Mouse (Mus musculus) hindbrain, embryonic 10.5 days (tissue): ENCODE results near the gene Prrx2. TPM values are rescaled to one million over a fixed set of nuclear protein-coding genes. Genes with fewer than 3 reads are reported as not detected.

ENCODE experiments used
- DNase-seq: peaks from one replicate; pipeline ENCODE4 v3.0.0-alpha.2; 2017; ENCODE audit warnings: low spot score
- H3K27ac ChIP-seq: fragments of 300-500 bp; sonication (generic); 2 replicates; pipeline ENCODE4 v1.5.1; 2016; ENCODE audit warnings: mild to moderate bottlenecking, moderate library complexity
- H3K27me3 ChIP-seq: fragments of 300-500 bp; sonication (generic); 2 replicates; pipeline ENCODE4 v1.6.1; 2016; ENCODE audit warnings: mild to moderate bottlenecking; ENCODE audit not compliant: poor library complexity, insufficient read depth, severe bottlenecking
- H3K36me3 ChIP-seq: fragments of 300-500 bp; sonication (generic); 2 replicates; pipeline ENCODE4 v1.6.1; 2016; ENCODE audit warnings: mild to moderate bottlenecking, moderate library complexity
- H3K4me1 ChIP-seq: fragments of 300-500 bp; sonication (generic); replicated peaks from 2 replicates; pipeline ENCODE4 v1.6.1; 2016; ENCODE audit warnings: mild to moderate bottlenecking
- H3K4me3 ChIP-seq: fragments of 300-500 bp; sonication (generic); 2 replicates; pipeline ENCODE4 v1.5.1; 2016; ENCODE audit warnings: mild to moderate bottlenecking, moderate library complexity
- H3K9me3 ChIP-seq: fragments of 300-500 bp; sonication (generic); 2 replicates; pipeline ENCODE4 v1.6.1; 2016; ENCODE audit warnings: mild to moderate bottlenecking, moderate library complexity
- WGBS: fragments of 180-500 bp; shearing (Covaris S2); methylation state at CpG from one replicate; pipeline ENCODE4 v1.1.7; 2016; 5-methylcytosine and 5-hydroxymethylcytosine counted together
- polyA plus RNA-seq: library from polyadenylated mRNA; unstranded; fragments of >200 nt; fragmentation: Nextera tagmentation; extraction: Ambion mirVana; gene quantifications from 2 replicates; pipeline ENCODE4 v1.2.1, GENCODE M21; 2016

Gene Prrx2
- polyA plus RNA-seq, 1 experiment from 2014 or later = 40.6 TPM

- Histone ChIP-seq H3K9me3 (no peaks in the 10 kb centered on the region), H3K27me3 (no peaks in the 10 kb centered on the region), H3K36me3 (peaks cover 26% of the 10 kb centered on the region), H3K27ac (0 out of 2 replicates have a peak overlapping the region, but pooled peaks have one; percentile 36), H3K4me1 (peaks cover 56% of the 10 kb centered on the region), H3K4me3 (no peak overlapping the region)
- peak; percentile 58 for DNase-seq
- 45% methylated on average over 5 of the region's 5 CpGs for WGBS
These were observed 5.5 kb upstream of the Prrx2 start for GRCm38 (mm10) chr2:30829315-30829714.

GRCm38 (mm10) chr2:30830283-30830795 lies 4.4 kb upstream of the Prrx2 start, which contains the start of gene Asb6:
Gene Asb6, minus strand, starts transcription at chr2:30830333.
- WGBS = 9% methylated on average over 4 of the region's 4 CpGs
- DNase-seq = peak; percentile 74

GRCm38 (mm10) chr2:30833644-30834043 lies 1.1 kb upstream of the Prrx2 start:
- 59% methylated on average over 5 of the region's 5 CpGs for WGBS
- H3K4me3 ChIP-seq = no peak overlapping the region
- H3K36me3 ChIP-seq = no peaks in the 10 kb centered on the region
- no peaks in the 10 kb centered on the region for H3K9me3 ChIP-seq
- no peak for DNase-seq
- H3K4me1 ChIP-seq = peaks cover 59% of the 10 kb centered on the region
- H3K27me3 ChIP-seq = no peaks in the 10 kb centered on the region
- peak overlapping the region; percentile 83 for H3K27ac ChIP-seq

More at GRCm38 (mm10) chr2:30830283-30830795, 4.4 kb upstream of the Prrx2 start, which contains the start of gene Asb6:
- H3K9me3 ChIP-seq = no peaks in the 10 kb centered on the region
- peak within 1 kb of the TSS; percentile 59; the same call in 1 of the 2 replicates for H3K27ac ChIP-seq
- no peaks in the 10 kb centered on the region for H3K27me3 ChIP-seq
- H3K4me1 ChIP-seq = peaks cover 65% of the 10 kb centered on the region
- H3K4me3 ChIP-seq = no peak within 1 kb of the TSS
- peaks cover 16% of the 10 kb centered on the region for H3K36me3 ChIP-seq

- no peak for DNase-seq
- WGBS = 15% methylated on average over 21 of the region's 21 CpGs
- Histone ChIP-seq H3K9me3 (no peaks in the 10 kb centered on the region), H3K27ac (peak overlapping the region; percentile 70), H3K4me1 (peaks cover 40% of the 10 kb centered on the region), H3K27me3 (no peaks in the 10 kb centered on the region), H3K36me3 (no peaks in the 10 kb centered on the region), H3K4me3 (peak overlapping the region; percentile 21; the same call in 1 of the 2 replicates)
These were observed 1.6 kb downstream of the Prrx2 start for GRCm38 (mm10) chr2:30836238-30836990.

GRCm38 (mm10) chr2:30842615-30843014 lies 7.8 kb downstream of the Prrx2 start:
- Histone ChIP-seq H3K9me3 (no peaks in the 10 kb centered on the region), H3K27me3 (peaks cover 46% of the 10 kb centered on the region), H3K36me3 (no peaks in the 10 kb centered on the region), H3K4me3 (no peak overlapping the region), H3K27ac (0 out of 2 replicates have a peak overlapping the region, but pooled peaks have one; percentile 35), H3K4me1 (peaks cover 32% of the 10 kb centered on the region)
- DNase-seq = no peak
- WGBS = 56% methylated on average over 10 of the region's 10 CpGs

GRCm38 (mm10) chr2:30845152-30846070 lies 10.6 kb downstream of the Prrx2 start:
- H3K4me1 ChIP-seq = peaks cover 44% of the 10 kb centered on the region
- WGBS = under 1% methylated on average over 80 of the region's 80 CpGs
- DNase-seq = peak; percentile 54

GRCm38 (mm10) chr2:30846236-30846635 lies 11.5 kb downstream of the Prrx2 start:
- Histone ChIP-seq H3K27ac (peak overlapping the region; percentile 87), H3K4me1 (peaks cover 52% of the 10 kb centered on the region), H3K36me3 (no peaks in the 10 kb centered on the region), H3K27me3 (peaks cover 46% of the 10 kb centered on the region), H3K9me3 (no peaks in the 10 kb centered on the region), H3K4me3 (peak overlapping the region; percentile 77)
- DNase-seq = no peak
- WGBS = 56% methylated on average over 8 of the region's 8 CpGs

More at GRCm38 (mm10) chr2:30845152-30846070, 10.6 kb downstream of the Prrx2 start:
- H3K27ac ChIP-seq = peak overlapping the region; percentile 87
- peaks cover 46% of the 10 kb centered on the region for H3K27me3 ChIP-seq
- H3K36me3 ChIP-seq = no peaks in the 10 kb centered on the region
- H3K9me3 ChIP-seq = no peaks in the 10 kb centered on the region
- H3K4me3 ChIP-seq = peak overlapping the region; percentile 77

- H3K9me3 ChIP-seq = no peaks in the 10 kb centered on the region
- WGBS = 22% methylated on average over 6 of the region's 6 CpGs
- peak overlapping the region; percentile 25; the same call in 1 of the 2 replicates for H3K27ac ChIP-seq
- peaks cover 57% of the 10 kb centered on the region for H3K4me1 ChIP-seq
- no peak for DNase-seq
- H3K27me3 ChIP-seq = peaks cover 44% of the 10 kb centered on the region
- no peaks in the 10 kb centered on the region for H3K36me3 ChIP-seq
- peak overlapping the region; percentile 77 for H3K4me3 ChIP-seq
These were observed 12.0 kb downstream of the Prrx2 start for GRCm38 (mm10) chr2:30846723-30847122.

GRCm38 (mm10) chr2:30848184-30848583 lies 13.4 kb downstream of the Prrx2 start:
- Histone ChIP-seq H3K4me1 (peaks cover 68% of the 10 kb centered on the region), H3K9me3 (no peaks in the 10 kb centered on the region), H3K4me3 (no peak overlapping the region), H3K36me3 (no peaks in the 10 kb centered on the region), H3K27me3 (peaks cover 37% of the 10 kb centered on the region), H3K27ac (no peak overlapping the region)
- WGBS = 58% methylated on average over 8 of the region's 8 CpGs
- DNase-seq = no peak

- Histone ChIP-seq H3K4me1 (peaks cover 78% of the 10 kb centered on the region), H3K36me3 (no peaks in the 10 kb centered on the region), H3K27ac (no peak overlapping the region), H3K9me3 (no peaks in the 10 kb centered on the region), H3K27me3 (peaks cover 16% of the 10 kb centered on the region), H3K4me3 (no peak overlapping the region)
- no peak for DNase-seq
- WGBS = 38% methylated on average over 6 of the region's 6 CpGs
These were observed 15.8 kb downstream of the Prrx2 start for GRCm38 (mm10) chr2:30850581-30850980.

- no peaks in the 10 kb centered on the region for H3K27me3 ChIP-seq
- no peak overlapping the region for H3K4me3 ChIP-seq
- H3K4me1 ChIP-seq = peaks cover 64% of the 10 kb centered on the region
- no peaks in the 10 kb centered on the region for H3K36me3 ChIP-seq
- no peaks in the 10 kb centered on the region for H3K9me3 ChIP-seq
- no peak for DNase-seq
- 44% methylated on average over 20 of the region's 20 CpGs for WGBS
- H3K27ac ChIP-seq = peak overlapping the region; percentile 54
These were observed 18.1 kb downstream of the Prrx2 start for GRCm38 (mm10) chr2:30852771-30853313.

GRCm38 (mm10) chr2:30857076-30857475 lies 22.3 kb downstream of the Prrx2 start:
- H3K27me3 ChIP-seq = no peaks in the 10 kb centered on the region; the same call in 1 of the 2 replicates
- no peak overlapping the region for H3K27ac ChIP-seq
- H3K9me3 ChIP-seq = no peaks in the 10 kb centered on the region
- no peak for DNase-seq
- H3K4me1 ChIP-seq = peaks cover 67% of the 10 kb centered on the region
- H3K4me3 ChIP-seq = no peak overlapping the region
- 68% methylated on average over 6 of the region's 6 CpGs for WGBS
- H3K36me3 ChIP-seq = no peaks in the 10 kb centered on the region
